Mouse (Mus musculus): ENCODE data around the gene Ano6.

The Ano6 gene

DNA sequence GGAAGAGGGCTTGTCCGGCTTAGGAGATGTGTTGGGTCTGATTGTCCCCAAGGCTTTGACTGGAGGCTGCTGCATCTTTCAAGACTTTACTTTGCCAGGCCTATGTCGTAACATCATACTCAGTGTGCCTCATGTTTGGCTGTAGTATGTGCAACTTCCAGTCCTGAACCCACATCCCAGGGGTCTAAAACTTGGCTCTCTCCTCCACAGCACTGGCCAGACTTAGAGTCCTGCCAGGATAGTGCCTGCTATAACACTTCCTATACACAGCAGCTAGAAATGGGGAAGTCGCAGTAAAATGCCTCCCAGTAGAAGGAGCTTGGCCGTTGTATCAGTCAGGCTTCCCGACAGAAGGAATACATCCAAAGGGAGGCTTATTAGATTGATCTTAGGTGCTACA is 21.9 kb upstream of the Ano6 start:
- DNase-seq (ENCODE audit: low spot score in 2 of 2) = no peak

DNA sequence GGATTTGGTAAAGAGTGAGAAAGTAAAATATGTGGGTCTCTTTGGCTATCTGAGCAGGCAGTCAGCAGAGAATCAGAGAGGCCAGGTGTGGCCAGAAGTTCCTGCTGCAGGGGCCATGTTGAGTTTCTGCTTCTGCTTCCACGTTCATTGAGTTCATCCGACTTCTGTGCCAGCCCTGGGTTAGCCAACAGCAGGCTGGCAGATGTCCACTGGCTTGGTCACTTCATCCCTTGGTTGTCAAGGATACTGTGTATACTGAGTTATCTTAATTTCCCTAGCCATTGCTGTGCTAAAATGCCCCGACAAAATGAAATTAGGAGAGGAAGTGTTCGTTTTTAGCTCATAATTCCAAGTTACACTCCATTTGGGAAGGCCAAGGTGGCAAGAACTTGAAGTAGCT is 21.1 kb upstream of the Ano6 start:
- DNase-seq (ENCODE audit: low spot score in 2 of 2) = no peak

DNA sequence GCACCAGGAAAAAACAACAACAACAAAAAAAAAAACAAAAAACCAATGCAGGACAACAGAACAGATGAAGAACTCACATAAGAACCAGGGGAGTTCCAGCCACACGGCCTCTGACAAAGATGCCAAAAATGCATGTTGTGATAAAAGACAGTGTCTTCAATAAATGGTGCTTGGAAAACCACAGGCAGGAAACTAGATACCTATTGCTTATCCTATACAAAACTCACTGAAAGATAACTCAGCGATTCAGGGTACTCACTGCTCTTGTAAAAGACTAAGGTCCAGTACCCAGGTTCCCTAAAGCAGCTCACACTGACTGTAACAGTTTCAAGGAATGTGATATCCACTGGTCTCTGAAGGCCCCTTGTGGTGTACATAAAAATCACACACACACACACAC is 20.3 kb upstream of the Ano6 start:
- DNase-seq (ENCODE audit: low spot score in 2 of 2) = no peak

DNA sequence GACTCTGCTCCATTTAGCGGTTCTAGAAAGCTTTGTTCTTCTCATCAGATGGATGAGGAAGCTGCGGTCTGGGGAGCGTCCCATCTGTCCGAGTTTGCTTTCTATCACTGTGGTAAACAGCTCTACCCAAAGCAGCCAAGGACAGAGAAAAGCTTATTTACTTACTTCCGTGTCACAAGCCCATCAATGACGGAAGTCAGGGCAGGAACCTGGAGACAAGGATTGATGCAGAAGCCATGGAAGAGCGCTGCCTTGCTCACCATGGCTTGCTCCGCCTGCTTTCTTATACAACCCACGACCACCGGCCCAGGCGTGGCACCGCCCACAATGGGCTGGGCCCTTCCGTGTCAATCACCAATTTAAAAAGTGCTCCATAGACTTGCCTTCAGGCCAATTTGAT is 18.3 kb upstream of the Ano6 start:
- no peak for DNase-seq (ENCODE audit: low spot score in 2 of 2)

DNA sequence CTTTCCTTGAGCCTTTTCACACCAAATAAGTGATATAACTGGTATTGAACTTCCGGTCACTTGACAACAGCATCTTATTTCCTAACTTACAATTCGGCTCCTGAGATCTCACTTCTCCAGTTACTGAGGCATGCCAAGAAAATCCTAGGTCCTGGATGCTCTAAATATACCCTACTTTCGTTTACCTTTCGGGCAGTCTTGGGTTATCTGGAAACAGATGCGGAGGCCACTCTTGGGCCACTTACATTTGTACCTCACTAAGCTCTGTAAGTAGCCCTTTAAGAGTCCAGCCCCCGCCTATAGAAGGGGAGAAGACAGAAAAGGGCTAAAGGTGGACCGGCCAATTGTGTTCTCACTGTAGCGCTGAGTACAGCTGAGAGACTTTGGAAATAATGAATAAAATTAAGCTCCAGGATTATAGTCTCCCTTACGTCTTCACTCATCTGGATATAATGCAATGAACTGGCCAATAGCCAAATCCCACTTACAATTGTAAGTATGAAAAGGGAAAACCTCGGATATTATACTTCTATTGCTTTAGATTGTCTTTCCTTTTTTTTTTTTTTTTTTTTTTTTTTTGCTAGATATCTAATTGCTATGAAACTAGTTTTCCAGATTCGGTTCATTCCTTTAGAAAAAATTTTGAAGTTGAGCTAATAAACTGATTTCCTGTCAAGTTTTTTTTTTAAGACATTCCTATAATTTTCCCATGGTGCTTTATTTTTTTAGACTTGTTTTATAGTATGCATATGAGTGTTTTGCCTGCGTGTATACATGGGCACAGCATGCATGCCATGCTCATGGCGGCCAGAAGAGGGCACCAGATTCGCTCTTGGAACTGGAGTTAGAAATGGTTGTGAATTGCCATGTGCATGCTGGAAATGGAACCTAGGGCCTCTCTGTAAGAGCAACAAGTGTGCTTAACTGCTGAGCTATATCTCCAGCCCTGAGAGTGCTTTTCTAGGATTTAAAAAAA is 17.5 kb upstream of the Ano6 start:
- DNase-seq (ENCODE audit: low spot score in 2 of 2) = peak; percentile 18 to 54

DNA sequence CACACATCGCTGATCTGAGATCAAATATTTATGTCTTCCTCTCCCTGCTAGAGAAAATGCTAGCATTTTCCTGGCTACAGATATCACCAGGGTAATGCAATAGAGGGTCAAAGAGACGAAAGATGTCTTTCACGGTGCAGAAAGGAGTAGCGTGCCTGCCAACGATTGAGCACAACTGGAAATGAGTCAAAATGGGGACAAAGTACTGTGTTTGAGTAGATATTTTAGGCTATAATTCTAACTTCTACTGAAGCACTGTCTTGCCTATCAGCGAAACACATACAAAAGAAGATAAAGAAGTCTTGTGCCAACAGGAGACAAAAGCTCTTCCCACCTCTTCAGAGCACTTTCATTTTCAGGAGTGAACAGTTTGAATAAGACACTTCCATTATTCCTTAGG is 16.4 kb upstream of the Ano6 start:
- DNase-seq (ENCODE audit: low spot score in 2 of 2) = no peak

DNA sequence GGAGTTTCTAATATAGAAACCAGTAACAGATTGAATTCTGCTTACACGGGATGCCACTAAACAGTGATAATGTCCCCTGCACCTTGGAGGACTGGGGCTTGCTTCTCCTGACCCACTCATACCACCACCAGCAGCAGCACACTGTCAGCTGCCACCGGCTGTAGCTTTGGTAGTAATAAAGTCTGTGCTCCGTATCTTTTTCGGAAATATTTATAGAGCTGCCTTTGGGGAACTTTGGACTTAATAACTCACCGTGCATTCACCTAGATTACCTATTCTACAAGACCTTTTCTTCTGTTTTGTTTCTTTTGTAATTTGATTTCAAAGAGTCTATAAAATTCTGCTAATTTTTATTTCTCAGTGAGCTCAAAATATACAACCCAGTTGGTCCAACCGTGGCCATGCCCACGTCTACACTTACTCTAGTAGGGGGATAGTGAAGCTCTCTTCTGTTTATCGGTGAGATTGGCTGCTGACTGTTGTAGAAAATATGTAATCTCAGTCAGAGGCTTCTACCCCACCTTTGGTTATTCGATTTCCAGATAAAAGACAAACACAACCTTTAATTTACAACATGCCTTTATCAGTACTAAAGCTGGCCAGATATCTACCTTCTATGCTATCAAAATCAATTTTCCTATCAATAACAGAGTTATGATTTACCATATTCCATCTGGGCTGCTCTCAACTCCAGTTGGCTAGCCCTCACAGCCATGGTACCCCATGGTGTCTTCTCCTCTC is 15.8 kb upstream of the Ano6 start:
- DNase-seq (ENCODE audit: low spot score in 2 of 2) = no peak

DNA sequence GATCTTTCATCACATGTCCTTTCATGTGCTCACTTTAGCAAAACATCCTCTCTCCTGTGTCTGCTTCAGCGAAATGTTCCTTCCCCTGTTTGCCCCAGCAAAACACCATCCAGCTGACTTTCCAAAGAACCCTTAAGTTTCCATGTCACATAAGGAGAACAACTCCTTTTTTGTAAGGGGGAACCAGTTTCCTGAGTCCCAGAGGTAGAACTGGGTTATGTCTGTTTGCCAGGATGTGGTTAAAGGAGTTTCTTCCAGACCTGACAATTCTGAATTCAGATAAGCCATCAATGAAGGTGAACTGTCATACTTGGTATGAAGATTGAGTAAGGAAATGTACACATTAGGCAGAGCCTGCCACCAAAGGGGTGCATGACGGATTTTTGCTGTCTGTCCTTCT is 12.9 kb upstream of the Ano6 start:
- DNase-seq (ENCODE audit: low spot score in 2 of 2) = no peak

DNA sequence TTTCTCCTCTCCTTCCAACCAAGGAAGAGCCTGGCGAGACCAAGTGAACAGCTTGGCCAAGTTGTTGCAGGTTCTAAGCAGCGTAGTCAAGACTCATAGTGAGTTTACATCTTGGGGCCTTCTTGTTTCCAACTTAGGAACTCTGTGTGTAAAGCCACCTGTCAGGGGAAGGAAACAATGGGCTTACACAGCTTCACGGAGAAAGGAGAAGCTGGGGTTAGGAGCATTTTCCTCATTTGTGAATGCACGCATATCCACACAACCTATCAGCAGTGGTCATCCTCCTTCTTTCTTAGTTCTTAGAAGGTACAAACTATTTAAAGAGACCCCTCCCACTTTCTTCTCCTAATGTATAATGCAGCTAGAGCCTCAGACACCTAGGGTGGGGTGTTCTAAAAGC is 11.9 kb upstream of the Ano6 start:
- DNase-seq (ENCODE audit: low spot score in 2 of 2) = no peak

DNA sequence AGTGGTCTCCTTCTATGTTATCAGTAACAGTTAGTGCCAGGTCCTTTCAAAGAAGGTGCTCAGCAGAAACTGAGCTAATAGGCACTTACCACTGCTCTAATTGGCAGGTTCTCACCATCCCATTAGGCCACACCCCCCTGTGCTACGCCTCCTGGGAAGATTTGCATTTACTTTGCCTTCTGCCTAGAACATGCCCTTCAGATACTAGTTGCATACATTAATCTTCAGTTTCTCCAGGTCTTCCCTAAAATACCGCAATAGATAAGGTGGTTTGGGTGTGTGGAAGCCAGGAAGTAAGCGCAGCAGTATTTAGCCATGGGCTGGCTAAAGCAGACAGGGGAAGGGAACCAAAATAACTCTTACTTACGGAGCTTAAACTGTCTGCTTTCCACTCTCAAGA is 4.0 kb upstream of the Ano6 start:
- no peak for DNase-seq (ENCODE audit: low spot score in 2 of 2)

DNA sequence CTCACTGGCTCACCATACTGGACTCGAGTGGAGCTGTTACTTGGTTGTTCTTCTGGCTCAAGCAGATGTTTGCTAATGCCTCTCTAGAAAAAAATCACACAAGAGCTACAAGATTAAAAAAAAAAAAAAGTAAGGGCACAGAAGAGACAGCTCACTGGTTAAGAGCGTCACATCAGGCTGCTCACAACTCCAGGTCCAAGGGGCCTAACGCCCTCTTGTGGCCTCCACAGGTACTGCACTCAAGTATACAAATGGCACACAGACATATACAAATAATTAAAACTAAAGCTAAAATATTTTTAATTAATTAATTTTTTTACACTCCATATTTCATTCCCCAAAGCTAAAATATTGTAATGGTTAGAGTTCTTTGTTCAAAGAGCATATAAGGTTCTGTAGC is 3.1 kb upstream of the Ano6 start:
- DNase-seq (ENCODE audit: low spot score in 2 of 2) = no peak

DNA sequence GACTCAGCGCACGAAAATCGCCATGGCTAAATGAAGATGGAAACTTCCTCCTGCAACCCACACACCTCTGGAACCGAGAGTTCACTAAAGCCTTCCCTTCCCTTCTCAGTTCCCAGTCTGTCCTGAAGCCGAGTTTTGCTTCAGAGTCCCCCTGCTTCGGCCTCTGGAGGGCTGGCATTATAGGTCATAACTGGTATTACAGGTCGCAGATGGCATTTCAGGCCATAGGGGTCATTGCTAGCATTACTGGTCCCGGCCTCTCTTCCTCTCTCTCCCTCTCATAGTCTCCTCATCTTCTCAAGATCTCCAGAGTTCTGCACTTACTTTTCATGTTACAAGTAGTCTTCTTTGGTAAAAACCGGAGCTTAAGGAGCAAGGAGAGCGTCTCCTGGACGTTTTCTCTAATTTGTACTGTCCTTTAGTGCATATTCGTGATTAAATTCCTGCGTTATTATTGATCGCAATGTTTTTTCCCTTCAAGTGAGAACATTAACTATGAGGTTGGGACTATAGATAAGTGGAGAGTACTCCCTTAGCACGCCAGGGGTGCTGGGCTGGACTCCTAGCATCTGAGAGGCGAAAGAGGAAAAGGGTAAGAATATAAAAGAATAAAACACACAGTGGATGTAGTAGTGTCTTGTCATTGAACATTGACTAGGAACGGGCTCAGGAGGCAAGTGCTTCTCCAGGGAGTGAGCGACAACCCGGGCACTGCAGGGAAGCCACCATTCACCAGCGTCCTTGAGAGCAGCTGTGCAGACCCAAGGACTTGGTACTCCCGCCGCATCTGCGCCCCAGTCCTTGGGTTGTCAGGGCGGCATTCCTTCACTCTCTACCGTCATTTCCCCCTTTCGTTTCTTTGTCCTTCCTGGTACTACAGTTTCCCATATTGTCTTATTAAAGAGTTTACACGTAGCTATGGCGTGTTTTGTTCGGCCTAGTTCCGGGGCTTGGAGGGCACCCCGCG is 798 bp upstream of the Ano6 start:
- peak in 1 of 2 experiments; percentile 11 for DNase-seq (ENCODE audit: low spot score in 2 of 2)

DNA sequence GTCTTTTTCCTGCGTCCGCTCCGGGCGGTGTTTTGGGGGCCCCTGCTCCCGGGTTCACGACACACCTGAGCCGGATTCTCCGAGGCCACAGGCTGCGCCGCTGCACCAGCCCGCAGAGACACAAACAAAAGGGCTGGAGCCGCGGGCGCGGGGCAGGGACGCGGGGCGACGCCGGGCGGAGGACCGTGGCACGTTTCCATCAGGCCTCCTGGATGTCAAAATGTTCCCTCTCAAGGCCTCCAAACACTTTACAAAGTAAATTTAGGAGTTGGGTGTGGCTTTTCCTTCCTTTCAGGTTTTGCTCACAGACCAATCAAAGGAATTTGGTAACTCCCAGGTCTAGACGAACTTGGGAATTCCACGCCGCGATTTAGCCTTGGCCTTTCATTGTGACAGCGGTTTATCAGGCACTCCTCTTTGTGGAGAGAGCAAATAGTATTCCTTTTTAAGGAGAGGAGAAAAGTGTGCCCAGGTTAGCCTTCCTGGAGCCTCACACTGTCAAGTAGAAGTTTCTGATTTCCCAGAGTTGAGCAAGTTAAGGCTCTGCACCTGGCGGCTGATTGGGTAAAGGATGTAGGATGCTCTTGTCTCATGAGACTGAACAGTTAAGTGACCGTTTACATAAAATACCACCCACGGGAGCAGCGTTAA is 623 bp downstream of the Ano6 start:
- DNase-seq (ENCODE audit: low spot score in 2 of 2) = no peak

DNA sequence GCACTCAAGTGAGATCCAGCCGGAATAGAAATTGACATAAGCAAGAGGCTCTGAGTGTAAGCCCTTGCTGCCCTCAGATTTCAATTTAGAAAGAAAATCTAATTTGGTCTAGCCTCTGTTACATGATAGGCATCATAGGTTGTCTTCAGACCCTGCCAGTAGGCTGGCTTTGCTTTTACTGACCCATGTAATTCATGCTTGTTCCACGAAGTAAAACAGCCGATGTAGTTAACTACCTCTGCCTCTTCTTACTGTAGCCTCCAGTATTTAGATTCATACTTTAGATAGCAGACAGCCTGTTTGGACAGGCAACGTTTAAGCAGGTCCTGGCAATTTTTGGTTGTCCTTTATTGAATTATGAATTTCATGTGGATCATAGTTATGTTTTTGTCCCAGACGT is 1.2 kb downstream of the Ano6 start:
- DNase-seq (ENCODE audit: low spot score in 2 of 2) = no peak

DNA sequence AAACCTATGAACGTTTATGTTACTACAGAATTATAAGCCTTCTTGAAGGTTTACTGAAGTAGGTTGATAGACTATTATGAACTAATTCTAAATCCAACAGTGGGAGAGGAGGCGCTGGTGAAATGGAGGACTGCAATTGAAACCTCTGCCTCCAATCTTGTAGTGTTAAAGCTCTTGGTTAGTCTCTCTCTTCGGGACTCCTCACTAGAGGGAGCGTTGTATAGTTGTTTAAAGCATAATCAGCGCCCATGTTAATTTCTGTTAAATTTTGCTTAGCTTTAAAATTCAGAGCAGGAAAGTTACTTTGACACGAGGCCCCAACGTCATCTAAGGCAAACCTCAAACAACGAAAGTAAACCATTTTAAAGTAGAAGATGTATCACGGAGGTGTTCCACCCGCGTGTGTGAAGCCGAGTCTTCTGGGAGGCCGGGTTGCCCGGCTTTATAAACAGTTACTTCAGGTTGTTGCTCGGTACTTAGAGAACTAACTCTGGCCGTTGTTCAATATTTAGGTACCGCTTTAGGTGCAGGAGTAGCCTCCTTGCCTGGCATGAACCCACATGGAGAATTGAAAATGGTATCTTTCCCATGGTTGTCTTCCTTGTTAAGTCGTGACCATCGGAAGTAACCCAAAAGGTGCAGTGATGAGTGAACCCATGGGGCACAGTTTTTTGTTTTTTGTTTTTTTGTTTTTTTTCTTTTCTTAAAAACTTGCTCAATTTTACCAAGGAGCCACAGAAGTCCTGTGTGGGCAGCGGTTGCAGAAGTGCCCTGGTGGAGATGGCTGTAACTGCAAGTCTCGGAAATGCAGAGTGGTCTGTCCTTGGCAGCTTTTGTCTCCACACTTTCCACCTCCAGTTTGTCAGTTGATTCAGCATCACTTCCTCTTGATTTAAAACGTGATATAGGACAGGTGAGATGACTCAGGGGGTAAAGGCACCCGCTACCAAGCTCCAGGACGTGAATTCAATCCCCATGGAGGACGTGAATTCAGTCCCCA is 1.9 kb downstream of the Ano6 start:
- no peak for DNase-seq (ENCODE audit: low spot score in 2 of 2)

DNA sequence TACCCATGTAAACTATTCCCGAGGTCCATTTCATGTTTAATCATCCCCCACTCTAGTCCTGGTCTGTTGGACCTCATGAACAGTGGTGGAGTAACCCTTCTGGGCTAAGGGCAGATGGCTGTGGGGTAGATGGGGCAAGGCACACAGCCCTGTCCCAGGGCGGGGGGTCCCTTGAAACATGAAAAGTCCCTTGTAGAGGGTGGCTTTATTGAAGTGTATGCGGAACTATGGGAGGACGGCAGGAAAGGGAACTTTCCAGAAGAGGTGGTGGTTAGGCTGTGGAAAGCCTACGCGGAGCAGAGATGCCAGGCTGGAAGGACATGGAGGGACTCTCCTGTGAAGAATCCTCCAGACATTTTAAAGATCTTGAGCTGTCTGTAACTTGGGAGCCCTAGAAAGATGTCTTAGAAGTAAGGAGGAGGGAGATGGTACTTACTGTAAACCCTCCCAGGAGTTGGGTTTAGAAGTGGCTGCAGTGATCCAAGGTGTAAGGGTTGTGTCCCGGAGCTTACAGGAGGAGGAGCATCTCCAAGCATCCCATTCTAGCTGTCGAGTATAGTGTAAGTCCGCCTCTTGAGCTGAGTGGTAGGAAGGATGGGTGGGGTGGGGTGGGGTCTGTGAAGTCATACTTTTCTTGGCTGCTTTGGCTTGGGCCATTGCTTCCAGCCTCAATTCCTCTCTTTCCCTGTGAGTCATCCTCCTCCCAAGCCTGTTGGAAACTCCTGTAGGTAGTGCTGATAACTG is 3.3 kb downstream of the Ano6 start:
- no peak for DNase-seq (ENCODE audit: low spot score in 2 of 2)

DNA sequence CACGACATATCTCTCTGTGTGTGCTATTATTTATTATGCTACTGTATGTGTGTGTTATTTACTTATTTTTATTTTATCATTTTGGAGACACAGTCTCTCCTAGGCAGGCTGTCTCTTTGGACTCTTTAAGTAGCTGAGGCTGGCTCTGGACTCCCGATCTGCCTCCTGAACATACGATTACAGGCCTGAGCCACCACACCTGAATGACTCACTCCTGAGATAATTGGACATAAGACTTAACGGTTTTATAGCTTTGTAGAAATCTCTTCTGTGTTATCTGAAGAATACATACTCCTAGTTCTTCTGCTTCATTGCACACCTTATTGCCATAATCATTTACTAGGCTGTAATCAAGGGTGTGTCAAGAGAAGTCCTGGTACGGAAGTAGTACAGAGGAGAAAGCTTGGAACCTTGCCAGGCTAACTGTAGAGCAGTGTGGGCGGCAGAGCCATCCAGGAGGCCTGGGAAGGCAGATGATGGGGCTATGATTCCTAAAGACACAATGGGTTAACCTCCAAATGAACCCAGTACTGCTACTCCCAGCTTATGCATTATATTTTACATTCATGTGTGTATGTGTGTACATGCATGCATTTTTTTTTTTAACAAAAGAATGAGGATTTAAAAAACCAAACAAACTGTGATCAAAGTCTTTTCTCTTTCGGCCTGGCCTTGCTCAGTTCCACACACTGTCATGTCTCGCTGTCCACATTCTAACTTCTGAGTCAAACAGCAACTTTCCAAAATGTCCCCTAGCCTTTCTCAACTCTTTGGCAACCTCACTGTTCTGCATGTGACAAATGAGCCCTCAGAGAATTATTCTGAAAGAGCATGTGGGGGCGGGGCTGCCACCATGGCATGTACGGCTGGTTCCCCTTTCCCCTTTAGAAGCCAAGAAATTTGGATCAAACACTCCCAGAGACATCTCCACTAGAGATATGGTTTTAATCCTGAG is 4.2 kb downstream of the Ano6 start:
- DNase-seq (ENCODE audit: low spot score in 2 of 2) = no peak

DNA sequence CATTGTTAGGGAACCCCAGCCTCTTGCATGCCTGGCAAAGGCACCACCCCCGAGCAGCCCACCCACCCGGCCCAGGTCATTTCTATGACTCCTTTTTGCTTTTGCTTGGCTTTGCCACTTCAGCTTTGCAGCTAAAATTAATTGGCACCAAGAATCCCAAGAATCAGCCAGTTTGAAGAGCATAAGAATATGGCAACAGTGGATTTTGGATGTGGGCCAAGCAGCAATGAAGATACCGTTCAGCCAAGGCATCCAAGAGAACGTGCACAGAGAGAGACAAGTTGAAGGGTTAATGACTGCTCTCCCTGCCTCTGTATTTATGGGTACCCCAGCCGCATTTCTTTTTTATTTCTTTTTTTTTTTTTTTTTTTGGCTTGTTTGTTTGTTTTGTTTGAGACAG is 5.4 kb downstream of the Ano6 start:
- DNase-seq (ENCODE audit: low spot score in 2 of 2) = no peak
